Mouse (Mus musculus) liver, postnatal 0 days (tissue): Measurements from ENCODE around the gene Vac14.

Source experiments
- CTCF ChIP-seq: sonication (generic); IDR thresholded peaks from 2 replicates; pipeline ENCODE4 v1.5.1; 2016; ENCODE audit warnings: antibody characterized with exemption, low read depth
- EP300 ChIP-seq: IDR thresholded peaks from 2 replicates; pipeline ENCODE4 v1.6.1; 2016; ENCODE audit warnings: antibody characterized with exemption, low read depth, mild to moderate bottlenecking

- TF ChIP-seq CTCF, result no peak
- TF ChIP-seq EP300, result no peak
These were observed 137.8 kb downstream of the Vac14 start for GRCm38 (mm10) chr8:110756196-110756595.
